Mouse (Mus musculus) forebrain, postnatal 0 days (tissue): Measurements from ENCODE around the gene Faap100. TPM values are rescaled to one million over a fixed set of nuclear protein-coding genes. Genes with fewer than 3 reads are reported as not detected.

ENCODE experiments used
- ATAC-seq: fragments of 200-750 bp; cut with Nextera tagmentation; 2 replicates; pipeline ENCODE4 v1.8.0; 2017; ENCODE audit warnings: mild to moderate bottlenecking, moderate library complexity
- DNase-seq: peaks from one replicate; pipeline ENCODE4 v3.0.0-alpha.2; 2015
- H3K27ac ChIP-seq: fragments of 300-500 bp; sonication (generic); 2 replicates; pipeline ENCODE4 v1.5.1; 2014; ENCODE audit warnings: low read depth, mild to moderate bottlenecking, antibody characterized with exemption, low read length, moderate library complexity, mixed read lengths
- H3K27me3 ChIP-seq: fragments of 300-500 bp; sonication (generic); 2 replicates; pipeline ENCODE4 v1.6.1; 2014; ENCODE audit warnings: mild to moderate bottlenecking, low read length, mixed read lengths; ENCODE audit not compliant: insufficient read depth
- H3K36me3 ChIP-seq: fragments of 300-500 bp; sonication (generic); 2 replicates; pipeline ENCODE4 v1.6.1; 2014; ENCODE audit warnings: mild to moderate bottlenecking, moderate library complexity; ENCODE audit not compliant: insufficient read depth
- H3K4me1 ChIP-seq: fragments of 300-500 bp; sonication (generic); 2 replicates; pipeline ENCODE4 v1.6.1; 2014; ENCODE audit warnings: antibody characterized with exemption; ENCODE audit not compliant: insufficient read depth
- H3K4me2 ChIP-seq: fragments of 300-500 bp; sonication (generic); 2 replicates; pipeline ENCODE4 v1.6.1; 2014; ENCODE audit warnings: low read depth, mild to moderate bottlenecking, moderate library complexity
- H3K4me3 ChIP-seq: fragments of 300-500 bp; sonication (generic); 2 replicates; pipeline ENCODE4 v1.5.1; 2014; ENCODE audit warnings: low read depth, low read length, mixed read lengths
- H3K9ac ChIP-seq: fragments of 300-500 bp; sonication (generic); 2 replicates; pipeline ENCODE4 v1.6.1; 2014; ENCODE audit warnings: mild to moderate bottlenecking
- H3K9me3 ChIP-seq: fragments of 300-500 bp; sonication (generic); 2 replicates; pipeline ENCODE4 v1.6.1; 2016; ENCODE audit warnings: low read length
- CTCF ChIP-seq: sonication (generic); IDR thresholded peaks from 2 replicates; pipeline ENCODE4 v1.5.1; 2016; ENCODE audit warnings: antibody characterized with exemption, control low read depth, low read depth
- WGBS: fragments of 180-500 bp; shearing (Covaris S2); extraction: QIAGEN DNeasy Blood & Tissue Kit; methylation state at CpG from one replicate; pipeline ENCODE4 v1.1.7; 2014; 5-methylcytosine and 5-hydroxymethylcytosine counted together
- polyA plus RNA-seq: library from polyadenylated mRNA; unstranded; fragments of >200 nt; fragmentation: Nextera tagmentation; extraction: Ambion mirVana; gene quantifications from 2 replicates; pipeline ENCODE4 v1.2.1, GENCODE M21; 2015
- total RNA-seq: library from RNA; depleted of rRNA; stranded (reverse); fragments of >200 nt; gene quantifications from 2 replicates; pipeline ENCODE4 v1.2.3, GENCODE M21; 2014

The Faap100 gene
- total and polyA plus RNA-seq, 2 experiments from 2014 or later, result 97.8 to 132 TPM

- H3K4me1 ChIP-seq, result no peaks in the 10 kb centered on the region
- no peaks in the 10 kb centered on the region for H3K27me3 ChIP-seq
- WGBS, result 89% methylated on average over 6 of the region's 6 CpGs
- H3K9me3 ChIP-seq, result no peaks in the 10 kb centered on the region
- H3K4me2 ChIP-seq, result no peak overlapping the region
- TF ChIP-seq CTCF, result no peak
- DNase-seq (no peak), ATAC-seq (no peak)
- H3K27ac ChIP-seq, result no peak overlapping the region
- H3K4me3 ChIP-seq, result no peak overlapping the region
- H3K36me3 ChIP-seq, result peaks cover 67% of the 10 kb centered on the region
- H3K9ac ChIP-seq, result no peak overlapping the region
Measured at GRCm38 (mm10) chr11:120386632-120387031, 8.1 kb upstream of the Faap100 start.

GRCm38 (mm10) chr11:120382509-120382908, 3.9 kb upstream of the Faap100 start:
- DNase-seq, result no peak
- no peak for TF ChIP-seq CTCF
- H3K36me3 ChIP-seq, result peaks cover 66% of the 10 kb centered on the region

GRCm38 (mm10) chr11:120381157-120381556, 2.6 kb upstream of the Faap100 start:
- WGBS, result 87% methylated on average over 4 of the region's 4 CpGs
- Histone ChIP-seq H3K4me3 (no peak overlapping the region), H3K27ac (no peak overlapping the region), H3K27me3 (no peaks in the 10 kb centered on the region), H3K9me3 (no peaks in the 10 kb centered on the region), H3K9ac (no peak overlapping the region), H3K4me2 (no peak overlapping the region), H3K4me1 (peaks cover 11% of the 10 kb centered on the region; the same call in 1 of the 2 replicates), H3K36me3 (peaks cover 65% of the 10 kb centered on the region)
- DNase-seq (no peak), ATAC-seq (no peak)
- no peak for TF ChIP-seq CTCF

More at GRCm38 (mm10) chr11:120382509-120382908, 3.9 kb upstream of the Faap100 start:
- Histone ChIP-seq H3K9ac (no peak overlapping the region), H3K4me2 (no peak overlapping the region), H3K27me3 (no peaks in the 10 kb centered on the region), H3K4me3 (no peak overlapping the region), H3K9me3 (no peaks in the 10 kb centered on the region), H3K27ac (no peak overlapping the region), H3K4me1 (peaks cover 5% of the 10 kb centered on the region; the same call in 1 of the 2 replicates)
- no peak for ATAC-seq
- WGBS, result 86% methylated on average over 9 of the region's 9 CpGs

- ATAC-seq (no peak), DNase-seq (no peak)
- Histone ChIP-seq H3K36me3 (peaks cover 64% of the 10 kb centered on the region), H3K4me3 (no peak overlapping the region), H3K27me3 (no peaks in the 10 kb centered on the region), H3K4me1 (peaks cover 11% of the 10 kb centered on the region; the same call in 1 of the 2 replicates), H3K9me3 (no peaks in the 10 kb centered on the region), H3K9ac (no peak overlapping the region), H3K27ac (no peak overlapping the region), H3K4me2 (no peak overlapping the region)
- no peak for TF ChIP-seq CTCF
- WGBS, result 95% methylated on average over 3 of the region's 3 CpGs
Measured at GRCm38 (mm10) chr11:120380271-120380670, 1.7 kb upstream of the Faap100 start.

- peak; percentile 49 for DNase-seq
- H3K9ac ChIP-seq, result peak overlapping the region; percentile 75
- H3K4me1 ChIP-seq, result peaks cover 11% of the 10 kb centered on the region; the same call in 1 of the 2 replicates
- no peak for TF ChIP-seq CTCF
- no peaks in the 10 kb centered on the region for H3K27me3 ChIP-seq
- H3K4me3 ChIP-seq, result peak overlapping the region; percentile 86
- peak; percentile 28 for ATAC-seq
- peaks cover 65% of the 10 kb centered on the region for H3K36me3 ChIP-seq
- H3K4me2 ChIP-seq, result peak overlapping the region; percentile 94
- no peaks in the 10 kb centered on the region for H3K9me3 ChIP-seq
- H3K27ac ChIP-seq, result peak overlapping the region; percentile 82
- 2% methylated on average over 40 of the region's 40 CpGs for WGBS
Measured at GRCm38 (mm10) chr11:120378031-120378610, 443 bp downstream of the Faap100 start.

GRCm38 (mm10) chr11:120377337-120377736, 1.2 kb downstream of the Faap100 start:
- Histone ChIP-seq H3K36me3 (peaks cover 66% of the 10 kb centered on the region), H3K9ac (peak overlapping the region; percentile 75), H3K27ac (0 out of 2 replicates have a peak overlapping the region, but pooled peaks have one; percentile 82), H3K4me2 (peak overlapping the region; percentile 94), H3K4me3 (peak overlapping the region; percentile 86), H3K9me3 (no peaks in the 10 kb centered on the region), H3K4me1 (peaks cover 11% of the 10 kb centered on the region; the same call in 1 of the 2 replicates), H3K27me3 (no peaks in the 10 kb centered on the region)
- no peak for TF ChIP-seq CTCF
- ATAC-seq, result no peak
- no peak for DNase-seq
- WGBS, result 75% methylated on average over 10 of the region's 10 CpGs

- no peak overlapping the region for H3K4me3 ChIP-seq
- H3K4me2 ChIP-seq, result peak overlapping the region; percentile 94; the same call in 1 of the 2 replicates
- no peak overlapping the region; the same call in 1 of the 2 replicates for H3K9ac ChIP-seq
- H3K27ac ChIP-seq, result no peak overlapping the region
- TF ChIP-seq CTCF, result no peak
- 90% methylated on average over 17 of the region's 17 CpGs for WGBS
- no peaks in the 10 kb centered on the region for H3K27me3 ChIP-seq
- DNase-seq (no peak), ATAC-seq (no peak)
- no peaks in the 10 kb centered on the region for H3K9me3 ChIP-seq
- peaks cover 11% of the 10 kb centered on the region; the same call in 1 of the 2 replicates for H3K4me1 ChIP-seq
- H3K36me3 ChIP-seq, result peaks cover 67% of the 10 kb centered on the region
Measured at GRCm38 (mm10) chr11:120376302-120377160, 2.0 kb downstream of the Faap100 start.
